ENCODE assay signal across 8 mouse cellular contexts in genomic region chr17:24220435-24221411, GRCm38 (mm10). TPM values are rescaled to one million over a fixed set of nuclear protein-coding genes. Genes with fewer than 3 reads are reported as not detected.
DNase-seq lines count a peak whose midpoint lies in the region; ATAC-seq and TF ChIP-seq lines count a peak whose summit lies in the region.

TSS of gene Tedc2 (minus strand) at chr17:24220851.

- no peaks in the 10 kb centered on the region for H3K27me3 ChIP-seq in hindbrain, postnatal 0 days (ENCODE audit: insufficient read depth, low read length)

- H3K4me1 ChIP-seq in hindbrain, postnatal 0 days (ENCODE audit: insufficient read depth, low read length) = peaks cover 10% of the 10 kb centered on the region

- peak within 1 kb of the TSS; percentile 86 for H3K27ac ChIP-seq in gastrocnemius, adult 2 months
- H3K27ac ChIP-seq in hindbrain, postnatal 0 days = peak within 1 kb of the TSS; percentile 70
- peak within 1 kb of the TSS; percentile 89 for H3K27ac ChIP-seq in left cerebral cortex, adult 2 months
- peak within 1 kb of the TSS; percentile 38 for H3K27ac ChIP-seq in macrophage

- peak; percentile 96 for DNase-seq in gastrocnemius, adult 2 months
- peak; percentile 95 for DNase-seq in hindbrain, postnatal 0 days (ENCODE audit: low spot score)
- peak; percentile 89 to 90 for DNase-seq in left cerebral cortex, adult 2 months (ENCODE audit: extremely low spot score in 1 of 2, low spot score in 2 of 2)
- peak; percentile 83 for DNase-seq in retina, postnatal 7 days (ENCODE audit: low read depth, low spot score)
- peak; percentile 90 to 97 for DNase-seq in urinary bladder, adult 18-20 months (ENCODE audit: low spot score in 2 of 2)

- H3K9me3 ChIP-seq in hindbrain, postnatal 0 days (ENCODE audit: low read length) = no peaks in the 10 kb centered on the region

- WGBS in hindbrain, postnatal 0 days = 5% methylated on average over 41 of the region's 41 CpGs
- 4% methylated on average over 41 of the region's 41 CpGs for WGBS in macrophage (ENCODE audit: missing documents)

- H3K4me2 ChIP-seq in hindbrain, postnatal 0 days (ENCODE audit: low read depth, low read length) = peak within 1 kb of the TSS; percentile 83

- peak within 1 kb of the TSS; percentile 64 for H3K9ac ChIP-seq in hindbrain, postnatal 0 days (replicated peaks; ENCODE audit: low read length)

- peak within 1 kb of the TSS; percentile 89 for H3K4me3 ChIP-seq in gastrocnemius, adult 2 months
- H3K4me3 ChIP-seq in hindbrain, postnatal 0 days (ENCODE audit: low read length) = peak within 1 kb of the TSS; percentile 68
- peak within 1 kb of the TSS; percentile 83 for H3K4me3 ChIP-seq in left cerebral cortex, adult 2 months
- peak within 1 kb of the TSS; percentile 67 for H3K4me3 ChIP-seq in macrophage (ENCODE audit: inconsistent target)

- peak; percentile 98 for ATAC-seq in activated CD4-positive, CD25-positive, alpha-beta regulatory T cell, adult 4 months
- ATAC-seq in common myeloid progenitor, adult 5-6 weeks (replicated peaks; ENCODE audit: low read depth, poor library complexity, severe bottlenecking) = peak; percentile 94
- peak; percentile 95 for ATAC-seq in hindbrain, postnatal 0 days

- H3K36me3 ChIP-seq in hindbrain, postnatal 0 days (ENCODE audit: insufficient read depth, low read length) = peaks cover 21% of the 10 kb centered on the region
- H3K36me3 ChIP-seq in macrophage (ENCODE audit: inconsistent target) = peaks cover 14% of the 10 kb centered on the region

- TF ChIP-seq CTCF in gastrocnemius, adult 2 months (IDR thresholded peaks at IDR 0.05) = no peak
- TF ChIP-seq CTCF in hindbrain, postnatal 0 days (IDR thresholded peaks at IDR 0.05; ENCODE audit: low read depth) = no peak
- no peak for TF ChIP-seq CTCF in left cerebral cortex, adult 2 months (IDR thresholded peaks at IDR 0.05)

- peaks cover 9% of the 10 kb centered on the region; the same call in 1 of the 2 replicates for H3K79me2 ChIP-seq in macrophage (ENCODE audit: inconsistent target)

- intact Hi-C loops in gastrocnemius, adult 2 months (cut with DNase I) = loop anchor here (5.0 kb wide), 1 partner anchor 48 kb away; no protein-coding TSS in a partner anchor
- intact Hi-C loops in left cerebral cortex, adult 2 months (cut with DNase I) = no loop called here

RNA-seq across cellular contexts. Expression of gene Tedc2, which starts in this region (rescaled TPM):
- polyA plus RNA-seq in activated CD4-positive, CD25-positive, alpha-beta regulatory T cell, adult 4 months (2017; shearing (Covaris generic)) = 1 to 10 TPM; 6.6 to 8.8 TPM
- total RNA-seq in common myeloid progenitor, adult 5-6 weeks (2017) = 17.4 and 18.4 TPM in 2 replicates
- total RNA-seq in gastrocnemius, adult 2 months (2021) = 1 to 10 TPM; 1.4 to 2.5 TPM
- 18.5 and 19.3 TPM in 2 replicates for total RNA-seq in hindbrain, postnatal 0 days (2014; rRNA removed)
- 9.8 and 10.2 TPM in 2 replicates for polyA plus RNA-seq in hindbrain, postnatal 0 days (2015; fragmentation: Nextera tagmentation; extraction: Ambion mirVana)
- 10 to 100 TPM; 10.8 to 11.0 TPM for total RNA-seq in left cerebral cortex, adult 2 months (2021)
- 10 to 100 TPM in 9 of 26 experiments, 1 to 10 TPM in 17; 1.3 to 17.7 (median 6.8) TPM for total RNA-seq in macrophage (2018; cell fraction: chromatin; rRNA removed)
- 1 to 10 TPM in 24 of 26 experiments, under 1 TPM in 2; 0.72 to 4.8 (median 3.1) TPM for total RNA-seq in macrophage (2018; cell fraction: cytosol; rRNA removed)
- total RNA-seq in macrophage (2018; cell fraction: nucleus; rRNA removed) = 10 to 100 TPM in 4 of 26 experiments, 1 to 10 TPM in 21, under 1 TPM in 1; 0.89 to 16.1 (median 4.5) TPM
- 2.8 to 5.5 TPM (median 4.0 TPM) in 3 replicates for polyA plus RNA-seq in macrophage (2018)

Comparison
In these comparisons a context has a peak if more than half of its experiments do, and no peak if none do; other contexts are left out.
1. Peak in every context shown above with its lines: DNase-seq, ATAC-seq, H3K4me3 ChIP-seq and H3K27ac ChIP-seq.
2. H3K27ac ChIP-seq: peak in every context shown above with its lines; median percentile 89 in left cerebral cortex, adult 2 months; 86 in gastrocnemius, adult 2 months; 70 in hindbrain, postnatal 0 days; 38 in macrophage.